Mouse (Mus musculus) olfactory bulb, adult 2 months (tissue): Measurements from ENCODE around the gene Cfap126. TPM values are rescaled to one million over a fixed set of nuclear protein-coding genes. Genes with fewer than 3 reads are reported as not detected.
"Not testable (repeated sequence)": the region's sequence is repeated elsewhere in the genome, so short reads cannot be mapped to it uniquely, and the experiment has no call there.

ENCODE experiments used
- H3K27ac ChIP-seq: fragments of 200-500 bp; 2 replicates; pipeline ENCODE4 v1.5.1; 2012; ENCODE audit warnings: low read depth, low read length; ENCODE audit not compliant: insufficient read depth
- H3K4me1 ChIP-seq: fragments of 200-500 bp; 2 replicates; pipeline ENCODE4 v1.6.1; 2012; ENCODE audit warnings: low read length; ENCODE audit not compliant: control insufficient read depth, insufficient read depth
- H3K4me3 ChIP-seq: fragments of 200-500 bp; 2 replicates; pipeline ENCODE4 v1.5.1; 2012; ENCODE audit warnings: mild to moderate bottlenecking, low read depth, low read length, moderate library complexity; ENCODE audit not compliant: insufficient read depth
- CTCF ChIP-seq: fragments of 200-500 bp; IDR thresholded peaks from 2 replicates; pipeline ENCODE4 v1.5.1; 2012; ENCODE audit warnings: low read depth, mild to moderate bottlenecking, low read length, moderate library complexity; ENCODE audit not compliant: insufficient read depth
- POLR2A ChIP-seq: fragments of 200-500 bp; IDR thresholded peaks from 2 replicates; pipeline ENCODE4 v1.6.1; 2012; ENCODE audit warnings: mild to moderate bottlenecking, low read depth, low read length, moderate library complexity; ENCODE audit not compliant: insufficient read depth
- WGBS: fragments of 180-500 bp; shearing (Covaris S2); methylation state at CpG from one replicate; pipeline ENCODE4 v1.1.7; 2018; 5-methylcytosine and 5-hydroxymethylcytosine counted together
- polyA plus RNA-seq: library from polyadenylated mRNA; stranded (reverse); fragments of >200 nt; gene quantifications from 2 replicates; pipeline ENCODE4 v1.2.4, GENCODE M21; 2012; ENCODE audit warnings: low replicate concordance; ENCODE audit not compliant: missing spikeins, insufficient read depth, insufficient read length

Gene Cfap126
- polyA plus RNA-seq, 1 experiment, result not detected

DNA sequence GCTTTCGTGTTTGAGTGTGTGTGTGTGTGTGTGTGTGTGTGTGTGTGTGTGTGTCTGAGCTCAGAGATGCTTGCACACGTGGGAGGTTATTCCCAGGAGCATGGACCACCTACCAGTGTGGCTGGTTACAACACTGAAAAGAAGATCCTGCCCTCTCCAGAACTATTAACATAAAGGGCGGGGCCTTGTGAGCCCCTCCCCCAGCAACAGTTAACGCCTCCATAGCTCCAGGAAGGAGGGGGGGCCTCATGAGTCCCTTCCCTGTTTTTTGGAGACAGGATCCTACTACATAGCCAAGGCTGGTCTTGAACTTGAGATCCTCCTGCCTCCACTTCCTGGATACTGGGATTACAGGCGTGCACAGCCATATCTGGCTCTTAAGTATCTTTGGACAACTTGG is 8.1 kb downstream of the Cfap126 start:
- no peak overlapping the region for H3K4me3 ChIP-seq
- TF ChIP-seq POLR2A (no peak), CTCF (no peak)
- WGBS, result 49% methylated on average over 5 of the region's 5 CpGs
- no peaks in the 10 kb centered on the region for H3K4me1 ChIP-seq
- H3K27ac ChIP-seq, result no peak overlapping the region

DNA sequence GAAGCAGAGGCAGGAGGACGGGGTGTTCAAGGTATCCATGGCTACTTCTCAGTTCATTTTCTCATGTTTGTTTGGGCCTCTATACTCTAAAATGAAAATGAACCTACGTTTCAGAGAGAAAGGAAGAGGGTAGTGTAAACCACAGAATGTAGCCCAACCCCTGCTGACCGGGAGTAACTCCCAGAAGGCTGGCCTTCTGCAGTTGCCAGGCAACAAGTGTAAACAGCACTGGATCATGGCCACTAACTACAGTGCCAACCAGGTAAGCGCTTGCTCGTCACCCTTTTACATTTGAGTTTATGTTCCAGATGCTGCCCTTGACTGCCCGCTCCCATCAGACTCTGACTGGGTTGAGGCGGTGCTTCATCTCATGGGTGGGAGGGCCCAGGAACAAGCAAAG is 9.2 kb downstream of the Cfap126 start:
- no peaks in the 10 kb centered on the region for H3K4me1 ChIP-seq
- no peak overlapping the region for H3K27ac ChIP-seq
- 44% methylated on average over 7 of the region's 7 CpGs for WGBS

DNA sequence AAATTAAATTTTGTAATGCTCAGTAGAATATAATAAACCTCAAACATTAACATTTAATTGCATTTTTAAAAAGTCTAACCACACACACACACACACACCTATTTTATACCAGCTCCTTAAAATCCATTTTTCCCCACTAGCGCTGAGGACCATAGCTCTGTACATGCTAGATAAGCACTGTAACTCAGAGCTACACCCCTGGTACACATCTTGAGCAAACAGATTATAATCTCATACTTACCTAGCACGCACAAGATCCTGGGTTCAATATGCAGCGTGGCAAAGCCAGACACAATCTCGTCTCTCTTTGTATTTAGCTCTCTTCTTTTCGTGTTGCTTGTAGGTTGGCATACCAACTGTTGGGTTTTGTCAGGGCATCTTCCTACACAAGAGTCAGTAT is 10.7 kb downstream of the Cfap126 start:
- Histone ChIP-seq H3K4me3 (no peak overlapping the region), H3K4me1 (no peaks in the 10 kb centered on the region), H3K27ac (no peak overlapping the region)
- TF ChIP-seq CTCF (no peak), POLR2A (no peak)
- WGBS, result 93% methylated on average over 5 of the region's 5 CpGs

More for the DNA sequence above, 9.2 kb downstream of the Cfap126 start:
- H3K4me3 ChIP-seq, result no peak overlapping the region
- no peak for TF ChIP-seq POLR2A
- TF ChIP-seq CTCF, result no peak

DNA sequence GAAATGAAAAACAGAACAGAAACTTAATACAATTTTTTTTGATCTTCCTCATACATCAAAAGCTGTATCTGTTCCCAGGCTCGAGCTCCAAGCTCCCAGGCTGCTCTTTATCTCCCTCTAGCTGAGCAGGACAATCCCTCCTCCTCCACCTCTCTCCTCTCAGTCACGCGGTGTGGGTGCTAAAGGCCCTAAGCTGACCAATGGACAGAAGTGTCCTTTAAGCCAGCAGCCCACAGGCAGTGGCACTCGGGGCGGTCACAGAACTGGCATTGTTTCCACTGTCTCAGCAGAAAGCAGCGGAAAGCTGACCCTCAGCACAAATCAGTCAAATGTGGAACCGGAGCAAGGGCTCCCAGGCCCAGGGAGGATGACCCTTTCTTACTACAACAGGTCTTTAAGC is 15.5 kb downstream of the Cfap126 start:
- Histone ChIP-seq H3K4me1 (no peaks in the 10 kb centered on the region), H3K4me3 (no peak overlapping the region), H3K27ac (no peak overlapping the region)
- TF ChIP-seq CTCF (no peak), POLR2A (no peak)
- WGBS, result 54% methylated on average over 7 of the region's 7 CpGs

DNA sequence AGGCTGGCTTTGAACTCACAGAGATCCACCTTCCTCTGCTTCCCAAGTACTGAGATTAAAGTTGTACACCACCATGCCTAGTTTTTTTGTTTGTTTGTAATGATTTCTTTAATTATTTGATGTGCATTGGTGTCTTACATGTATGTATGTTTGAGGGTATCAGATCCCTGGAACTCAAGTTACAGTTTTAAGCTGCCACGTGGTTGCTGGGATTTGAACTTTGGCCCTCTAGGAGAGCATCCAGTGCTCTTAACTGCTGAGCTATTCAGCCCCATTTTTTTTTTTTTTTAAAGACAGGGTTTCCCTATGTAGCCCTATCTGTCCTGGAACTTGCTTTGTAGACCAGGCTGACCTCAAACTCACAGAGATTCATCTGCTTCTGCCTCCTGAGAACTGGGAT is 17.3 kb downstream of the Cfap126 start:
- TF ChIP-seq CTCF (no peak), POLR2A (no peak)
- Histone ChIP-seq H3K4me1 (no peaks in the 10 kb centered on the region), H3K4me3 (no peak overlapping the region), H3K27ac (no peak overlapping the region)
- WGBS, result 88% methylated on average over 1 of the region's 1 CpGs

DNA sequence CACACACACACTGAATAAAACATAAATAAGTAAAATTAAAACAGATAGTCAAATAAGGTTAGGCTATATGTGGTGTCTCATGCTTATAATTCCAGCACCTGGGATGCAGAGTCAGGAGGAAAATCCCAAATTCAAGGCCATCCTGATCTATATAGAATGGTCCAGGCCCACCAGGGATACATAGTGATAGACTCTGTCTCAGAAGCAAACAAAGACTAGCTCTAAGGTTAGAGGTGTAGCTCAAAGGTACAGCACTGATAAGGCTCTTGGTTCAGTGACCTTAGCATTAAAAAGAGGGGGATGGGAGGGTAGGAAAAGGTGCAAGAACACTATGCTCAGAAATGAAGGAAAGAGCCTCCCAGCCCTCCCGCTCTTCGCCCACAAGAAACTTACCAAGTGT is 21.9 kb downstream of the Cfap126 start:
- no peak for TF ChIP-seq CTCF
- no peak for TF ChIP-seq POLR2A
- no peaks in the 10 kb centered on the region for H3K4me1 ChIP-seq
- no peak overlapping the region for H3K27ac ChIP-seq
- H3K4me3 ChIP-seq, result no peak overlapping the region
- WGBS, result 94% methylated on average over 2 of the region's 2 CpGs

DNA sequence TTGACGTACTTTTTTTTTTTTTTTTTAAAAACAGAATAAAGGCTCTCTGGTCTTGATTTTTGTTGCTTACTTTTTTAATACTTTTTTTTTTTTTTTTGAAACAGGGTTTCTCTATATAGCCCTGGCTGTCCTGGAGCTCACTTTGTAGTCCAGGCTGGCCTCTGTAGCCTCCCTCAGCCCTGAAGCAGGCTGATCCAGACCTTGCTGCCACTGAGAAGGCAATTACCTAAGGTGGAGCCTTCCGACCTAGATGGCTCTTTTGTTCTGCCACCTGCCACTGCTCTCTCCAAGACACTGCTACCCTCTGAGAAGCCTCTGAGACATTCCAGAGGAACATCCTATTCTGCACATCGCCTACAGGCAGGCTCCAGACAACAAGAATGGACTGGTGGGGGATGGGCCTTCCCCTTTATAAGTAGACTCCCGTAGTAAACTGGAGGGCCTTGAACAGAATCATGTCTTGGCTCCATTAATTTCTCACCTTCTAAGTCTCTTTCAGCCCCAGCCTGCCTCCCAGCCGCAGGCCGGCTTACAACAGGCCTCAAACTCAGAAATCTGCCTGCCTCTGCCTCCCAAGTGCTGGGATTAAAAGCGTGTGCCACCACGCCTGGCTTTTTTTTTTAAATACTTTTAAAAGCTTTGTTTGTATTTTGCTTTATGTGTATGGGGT is 23.9 kb downstream of the Cfap126 start:
- not testable (repeated sequence) for H3K4me3 ChIP-seq, H3K27ac ChIP-seq
- WGBS, result 88% methylated on average over 8 of the region's 8 CpGs

DNA sequence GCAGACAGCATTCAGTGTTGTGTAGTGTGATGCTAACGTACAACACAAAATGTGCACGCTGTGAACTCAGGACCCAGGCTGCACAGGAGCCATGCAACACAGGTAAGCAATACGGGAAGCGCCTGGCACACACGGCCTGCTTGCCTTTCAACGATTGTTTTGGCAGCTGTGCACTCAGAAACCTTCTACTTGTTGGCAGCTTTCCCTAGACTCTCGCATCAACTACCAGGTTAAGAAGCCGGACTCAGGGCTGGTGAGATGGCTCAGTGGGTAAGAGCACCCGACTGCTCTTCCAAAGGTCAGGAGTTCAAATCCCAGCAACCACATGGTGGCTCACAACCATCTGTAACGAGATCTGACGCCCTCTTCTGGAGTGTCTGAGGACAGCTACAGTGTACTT is 29.3 kb downstream of the Cfap126 start:
- not testable (repeated sequence) for H3K4me1 ChIP-seq, H3K4me3 ChIP-seq, H3K27ac ChIP-seq
- 60% methylated on average over 11 of the region's 11 CpGs for WGBS

More for the DNA sequence above, 23.9 kb downstream of the Cfap126 start:
- H3K4me1 ChIP-seq, result not testable (repeated sequence)

DNA sequence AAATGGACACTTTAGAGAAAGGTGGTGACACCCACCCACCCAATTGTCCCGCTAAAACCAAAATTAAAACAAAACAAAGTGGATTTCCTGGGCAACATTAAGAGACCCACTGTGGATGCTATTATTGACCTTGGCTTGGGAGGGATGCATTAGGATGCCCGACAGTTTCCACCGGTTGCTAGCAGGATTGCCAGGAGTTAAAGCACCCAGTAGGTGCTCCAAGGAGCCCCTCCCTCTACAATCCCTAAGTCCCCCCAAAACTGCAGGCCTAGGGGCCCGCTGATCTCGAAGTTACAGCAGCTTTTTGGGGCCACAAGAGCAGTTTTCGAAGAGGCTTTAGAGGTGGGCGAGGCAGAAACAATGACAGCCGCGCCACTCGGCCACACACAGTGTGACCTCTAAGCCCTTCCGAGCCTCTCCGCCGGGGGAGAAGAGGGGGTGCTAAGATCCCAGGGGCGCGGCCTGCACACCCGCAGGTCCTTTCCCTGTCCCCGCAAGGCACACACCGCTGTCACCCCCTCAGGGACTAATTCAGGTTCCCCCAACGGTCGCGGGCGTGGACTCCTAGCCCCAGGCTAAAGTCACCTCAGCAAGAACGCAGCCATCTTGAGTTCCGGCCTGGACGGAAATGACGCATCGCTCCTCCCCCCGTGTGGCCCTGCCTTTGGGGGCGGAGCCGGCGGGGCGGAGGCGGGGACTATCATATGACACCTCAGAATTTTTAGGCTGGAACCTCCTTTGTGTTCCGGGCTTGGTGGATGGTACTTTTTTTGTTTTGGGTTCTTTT is 36.4 kb downstream of the Cfap126 start, which contains the start of the genes Sdhc and Mpz:
TSS of gene Sdhc (minus strand) at position 630 of the 787 bp plus-strand sequence.
TSS of gene Mpz (plus strand) at position 738 of the 787 bp plus-strand sequence.
- under 1% methylated on average over 34 of the region's 34 CpGs for WGBS
- Histone ChIP-seq H3K4me1 (peaks cover 8% of the 10 kb centered on the region), H3K4me3 (peak within 1 kb of the TSS; percentile 98), H3K27ac (peak within 1 kb of the TSS; percentile 96)
- TF ChIP-seq CTCF, result no peak
- peak; percentile 87 for TF ChIP-seq POLR2A
